Mouse (Mus musculus) liver, postnatal 0 days (tissue): ENCODE measurements around the gene Ppfia2.

Experiments
- CTCF ChIP-seq: sonication (generic); IDR thresholded peaks from 2 replicates; pipeline ENCODE4 v1.5.1; 2016; ENCODE audit warnings: antibody characterized with exemption, low read depth
- EP300 ChIP-seq: IDR thresholded peaks from 2 replicates; pipeline ENCODE4 v1.6.1; 2016; ENCODE audit warnings: antibody characterized with exemption, low read depth, mild to moderate bottlenecking

DNA sequence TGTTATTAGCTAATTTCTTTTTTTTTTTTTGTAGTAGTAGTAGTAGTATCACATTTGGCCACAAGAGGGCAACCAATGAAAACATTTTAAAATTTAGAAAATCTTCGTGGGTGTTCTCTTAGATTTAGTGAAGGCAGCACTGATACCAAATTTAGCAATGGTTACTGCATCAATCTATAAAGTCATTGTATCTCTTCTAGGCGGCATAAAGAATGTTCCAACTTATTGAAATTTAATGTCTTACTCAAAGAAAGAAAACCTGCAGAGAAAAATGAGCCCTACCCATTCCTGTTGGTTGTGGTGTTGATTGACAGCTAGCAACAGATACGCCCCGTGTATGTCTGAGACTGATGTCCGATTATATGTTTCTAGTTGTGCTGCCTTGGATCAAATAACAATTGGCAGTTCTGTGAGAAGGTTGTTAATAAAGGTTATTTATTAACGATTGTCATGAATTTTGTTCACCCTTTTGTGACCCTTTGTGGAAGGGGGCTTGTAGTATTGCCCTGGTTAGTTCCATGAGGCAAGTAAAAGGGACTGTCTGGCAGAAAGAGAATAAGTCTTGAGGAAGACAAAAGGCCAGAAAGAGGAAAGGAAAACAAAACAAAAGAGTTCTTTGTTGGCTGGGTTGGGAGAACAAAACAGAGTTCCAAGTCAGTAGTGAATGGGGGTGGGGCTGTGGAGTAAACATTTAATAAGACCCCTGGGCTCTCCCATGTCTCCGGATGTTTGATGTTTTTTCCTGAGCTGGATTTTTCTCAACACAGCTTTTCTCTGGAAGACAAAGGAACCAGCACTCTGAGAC, 139.2 kb downstream of the Ppfia2 start:
- TF ChIP-seq CTCF (0 out of 2 replicates have a peak, but pooled peaks have one; percentile 21), EP300 (no peak)
